Mouse (Mus musculus) gastrocnemius, adult 2 months (tissue): ENCODE results near the gene Fam155a. TPM values are rescaled to one million over a fixed set of nuclear protein-coding genes. Genes with fewer than 3 reads are reported as not detected.

Source experiments
- DNase-seq: peaks from one replicate; pipeline ENCODE4 v3.0.0; 2022
- H3K27ac ChIP-seq: fragments of 200-600 bp; 2 replicates; pipeline ENCODE4 v1.8.1; 2022; ENCODE audit warnings: mild to moderate bottlenecking
- H3K4me3 ChIP-seq: fragments of 200-600 bp; 2 replicates; pipeline ENCODE4 v1.8.1; 2022; ENCODE audit warnings: mild to moderate bottlenecking, moderate library complexity
- CTCF ChIP-seq: fragments of 200-600 bp; IDR thresholded peaks from 2 replicates; pipeline ENCODE4 v1.8.1; 2022; ENCODE audit warnings: antibody characterized with exemption, mild to moderate bottlenecking, moderate library complexity
- intact Hi-C: fragments of 180-260 bp; cut with DNase I; formaldehyde crosslinking; loops from one replicate; pipeline ENCODE4 v1.15.1; 2025
- microRNA-seq: library from miRNA; unstranded; fragments of <30 nt; microRNA quantifications from one replicate; pipeline ENCODE4 v1.2.0, GENCODE M21; 2021
- total RNA-seq, 2 experiments: library from RNA; stranded (reverse); gene quantifications; 2 replicates each; pipeline ENCODE4 v1.2.3; 2021

Fam155a gene
- total RNA-seq, 2 experiments from 2014 or later, result 0.08 TPM; not detected in 1

- intact Hi-C loops, result no loop called here
- H3K4me3 ChIP-seq, result no peak overlapping the region
- H3K27ac ChIP-seq, result no peak overlapping the region
- DNase-seq, result no peak
- TF ChIP-seq CTCF, result peak; percentile 32; the same call in 1 of the 2 replicates
Observed at GRCm38 (mm10) chr8:9188616-9189015, 582.3 kb downstream of the Fam155a start.

GRCm38 (mm10) chr8:9185200-9185599 lies 585.8 kb downstream of the Fam155a start:
- Histone ChIP-seq H3K4me3 (no peak overlapping the region), H3K27ac (no peak overlapping the region)
- intact Hi-C loops, result no loop called here
- DNase-seq, result no peak
- TF ChIP-seq CTCF, result no peak

GRCm38 (mm10) chr8:9182461-9182860 lies 588.5 kb downstream of the Fam155a start:
- no peak for DNase-seq
- Histone ChIP-seq H3K27ac (no peak overlapping the region), H3K4me3 (no peak overlapping the region)
- TF ChIP-seq CTCF, result no peak
- intact Hi-C loops, result no loop called here

- DNase-seq, result no peak
- Histone ChIP-seq H3K4me3 (no peak overlapping the region), H3K27ac (no peak overlapping the region)
- TF ChIP-seq CTCF, result no peak
- intact Hi-C loops, result no loop called here
Observed at GRCm38 (mm10) chr8:9180686-9181315, 590.2 kb downstream of the Fam155a start.

GRCm38 (mm10) chr8:9176974-9177373 lies 594.0 kb downstream of the Fam155a start:
- intact Hi-C loops, result loop anchor here (10.0 kb wide), 1 partner anchor 182 kb away; no protein-coding TSS in a partner anchor
- Histone ChIP-seq H3K4me3 (no peak overlapping the region), H3K27ac (no peak overlapping the region)
- no peak for TF ChIP-seq CTCF
- DNase-seq, result no peak

GRCm38 (mm10) chr8:9174865-9175565 lies 595.9 kb downstream of the Fam155a start:
- Histone ChIP-seq H3K27ac (no peak overlapping the region), H3K4me3 (no peak overlapping the region)
- TF ChIP-seq CTCF, result peak; percentile 84
- intact Hi-C loops, result loop anchor here (10.0 kb wide), 1 partner anchor 180 kb away; no protein-coding TSS in a partner anchor
- peak; percentile 49 for DNase-seq

GRCm38 (mm10) chr8:9171848-9172247 lies 599.1 kb downstream of the Fam155a start:
- Histone ChIP-seq H3K27ac (no peak overlapping the region), H3K4me3 (no peak overlapping the region)
- DNase-seq, result no peak
- intact Hi-C loops, result loop anchor here (10.0 kb wide), 1 partner anchor 177 kb away; no protein-coding TSS in a partner anchor
- no peak for TF ChIP-seq CTCF

GRCm38 (mm10) chr8:9167995-9168394 lies 603.0 kb downstream of the Fam155a start:
- Histone ChIP-seq H3K27ac (no peak overlapping the region), H3K4me3 (no peak overlapping the region)
- intact Hi-C loops, result no loop called here
- no peak for DNase-seq
- TF ChIP-seq CTCF, result no peak

- DNase-seq, result no peak
- no peak overlapping the region for H3K27ac ChIP-seq
- intact Hi-C loops, result no loop called here
- H3K4me3 ChIP-seq, result no peak overlapping the region
- TF ChIP-seq CTCF, result no peak
Observed at GRCm38 (mm10) chr8:9161606-9162005, 609.4 kb downstream of the Fam155a start.

GRCm38 (mm10) chr8:9159322-9159721 lies 611.6 kb downstream of the Fam155a start:
- no peak for DNase-seq
- intact Hi-C loops, result no loop called here
- no peak for TF ChIP-seq CTCF
- no peak overlapping the region for H3K4me3 ChIP-seq
- H3K27ac ChIP-seq, result no peak overlapping the region

- intact Hi-C loops, result no loop called here
- TF ChIP-seq CTCF, result no peak
- H3K4me3 ChIP-seq, result no peak overlapping the region
- H3K27ac ChIP-seq, result no peak overlapping the region
- no peak for DNase-seq
Observed at GRCm38 (mm10) chr8:9158652-9159051, 612.3 kb downstream of the Fam155a start.

GRCm38 (mm10) chr8:9157141-9157781 lies 613.7 kb downstream of the Fam155a start:
- TF ChIP-seq CTCF, result no peak

More at GRCm38 (mm10) chr8:9157141-9157781, 613.7 kb downstream of the Fam155a start:
- no peak overlapping the region for H3K27ac ChIP-seq
- DNase-seq, result no peak
- no peak overlapping the region for H3K4me3 ChIP-seq
- intact Hi-C loops, result no loop called here

Small RNA genes within 50 kb of the gene (microRNA-seq; reads per million reads assigned to microRNA genes)
- gene Gm47312, result not detected

Other genes starting within 250 kb of the Fam155a start
- gene Gm10217, start 93.1 kb upstream of the Fam155a start, total RNA-seq, result not detected
- gene Lig4, start 206.5 kb upstream of the Fam155a start, total RNA-seq, result 1 to 10 TPM; 3.7 to 5.3 TPM
- 1 to 10 TPM; 6.9 to 8.2 TPM for gene Abhd13, start 206.5 kb upstream of the Fam155a start, total RNA-seq
- 1 to 10 TPM in 1 of 2 experiments, under 1 TPM in 1; 0.67 to 1.0 TPM for gene Tnfsf13b, start 235.3 kb upstream of the Fam155a start, total RNA-seq